Mouse (Mus musculus) CH12.LX (cell line): ENCODE measurements around the gene Sh3bgrl2. TPM values are rescaled to one million over a fixed set of nuclear protein-coding genes. Genes with fewer than 3 reads are reported as not detected.

Experiments
- DNase-seq: peaks from one replicate; pipeline ENCODE4 v3.0.0-alpha.2; 2013; ENCODE audit errors: extremely low read depth
- H3K27ac ChIP-seq: 2 replicates; pipeline ENCODE4 v1.5.1; 2012; ENCODE audit warnings: low read depth, mild to moderate bottlenecking, control low read depth, moderate library complexity; ENCODE audit not compliant: insufficient read depth
- H3K27me3 ChIP-seq: replicated peaks from 2 replicates; pipeline ENCODE3; 2012; ENCODE audit warnings: inconsistent platforms
- H3K36me3 ChIP-seq, 2 experiments: replicated peaks in 1 of 2; 2 replicates each; pipeline versions ENCODE3 to v1.6.1; 2012; ENCODE audit warnings: inconsistent platforms in 1 of 2, low read length in 1 of 2, mild to moderate bottlenecking in 1 of 2, mixed read lengths in 1 of 2, moderate library complexity in 1 of 2; ENCODE audit not compliant: control insufficient read depth in 1 of 2, insufficient read depth in 1 of 2
- H3K4me1 ChIP-seq, 2 experiments: 2 replicates each; pipeline ENCODE4 v1.6.1; 2012; ENCODE audit warnings: inconsistent platforms in 1 of 2, moderate library complexity in 1 of 2; ENCODE audit not compliant: insufficient read depth in 2 of 2, control insufficient read depth in 1 of 2
- H3K4me2 ChIP-seq: 2 replicates; pipeline ENCODE4 v1.6.1; 2012; ENCODE audit warnings: low read depth, mild to moderate bottlenecking, control low read depth; ENCODE audit not compliant: poor library complexity, insufficient read depth, severe bottlenecking
- H3K4me3 ChIP-seq, 3 experiments: fragments of 150-350 bp in 1 of 3; sonication (generic) in 1 of 3; replicated peaks in 1 of 3; 2 replicates each; pipeline versions ENCODE3 to v1.5.1; 2011 to 2012; ENCODE audit warnings: low read depth in 2 of 3, low read length in 2 of 3, mild to moderate bottlenecking in 2 of 3, moderate library complexity in 2 of 3, control low read depth in 1 of 3, improper control_type of control experiment in 1 of 3, inconsistent platforms in 1 of 3, mixed read lengths in 1 of 3; ENCODE audit not compliant: poor library complexity in 1 of 3
- H3K79me2 ChIP-seq: replicated peaks from 2 replicates; pipeline ENCODE4 v1.6.1; 2012; ENCODE audit warnings: mild to moderate bottlenecking, moderate library complexity; ENCODE audit not compliant: control insufficient read depth, poor library complexity, insufficient read depth, severe bottlenecking; ENCODE audit errors: extremely low read depth
- H3K9ac ChIP-seq: 2 replicates; pipeline ENCODE4 v1.6.1; 2012; ENCODE audit warnings: low read depth, mild to moderate bottlenecking, control low read depth, moderate library complexity; ENCODE audit not compliant: insufficient read depth
- H3K9me3 ChIP-seq: replicated peaks from 2 replicates; pipeline ENCODE3; 2012; ENCODE audit warnings: low read length, inconsistent platforms, mixed read lengths
- BHLHE40 ChIP-seq: IDR thresholded peaks from 2 replicates; pipeline ENCODE4 v1.6.1; 2011; ENCODE audit warnings: mild to moderate bottlenecking, low read depth, low read length, improper control_type of control experiment
- CHD2 ChIP-seq: IDR thresholded peaks from 2 replicates; pipeline ENCODE4 v1.6.1; 2011; ENCODE audit warnings: low read length, improper control_type of control experiment
- ELF1 ChIP-seq: IDR thresholded peaks from 2 replicates; pipeline ENCODE4 v1.6.1; 2014; ENCODE audit warnings: low read depth, mild to moderate bottlenecking, inconsistent platforms, low read length, improper control_type of control experiment
- EP300 ChIP-seq: IDR thresholded peaks from 2 replicates; pipeline ENCODE4 v1.6.1; 2011; ENCODE audit warnings: low read length, improper control_type of control experiment
- ETS1 ChIP-seq: conservative IDR thresholded peaks from 2 replicates; pipeline ENCODE4 v1.6.1; 2012; ENCODE audit warnings: low read depth, mild to moderate bottlenecking, inconsistent platforms, low read length, improper control_type of control experiment, moderate library complexity
- HCFC1 ChIP-seq: IDR thresholded peaks from 2 replicates; pipeline ENCODE4 v1.6.1; 2012; ENCODE audit warnings: low read depth, mild to moderate bottlenecking, inconsistent platforms, low read length, improper control_type of control experiment
- JUN ChIP-seq: IDR thresholded peaks from 2 replicates; pipeline ENCODE4 v1.6.1; 2011; ENCODE audit warnings: low read depth, mild to moderate bottlenecking, low read length, improper control_type of control experiment, moderate library complexity; ENCODE audit not compliant: insufficient read depth
- JUND ChIP-seq: conservative IDR thresholded peaks from 2 replicates; pipeline ENCODE4 v1.6.1; 2011; ENCODE audit warnings: low read depth, low read length, improper control_type of control experiment
- KAT2A ChIP-seq: IDR thresholded peaks from 2 replicates; pipeline ENCODE4 v1.6.1; 2012; ENCODE audit warnings: low read length, improper control_type of control experiment, inconsistent platforms; ENCODE audit not compliant: insufficient replicate concordance
- MAFK ChIP-seq: IDR thresholded peaks from 2 replicates; pipeline ENCODE4 v1.6.1; 2011; ENCODE audit warnings: low read length, improper control_type of control experiment; ENCODE audit not compliant: insufficient replicate concordance
- MAX ChIP-seq: IDR thresholded peaks from 2 replicates; pipeline ENCODE4 v1.6.1; 2011; ENCODE audit warnings: low read length, improper control_type of control experiment
- MXI1 ChIP-seq: IDR thresholded peaks from 2 replicates; pipeline ENCODE4 v1.6.1; 2011; ENCODE audit warnings: mild to moderate bottlenecking, low read depth, low read length, improper control_type of control experiment
- MYC ChIP-seq: IDR thresholded peaks from 2 replicates; pipeline ENCODE4 v1.6.1; 2011; ENCODE audit warnings: low read depth, mild to moderate bottlenecking, improper control_type of control experiment, low read length
- NELFE ChIP-seq: IDR thresholded peaks from 2 replicates; pipeline ENCODE4 v1.6.1; 2011; ENCODE audit warnings: low read depth, low read length, improper control_type of control experiment
- PAX5 ChIP-seq: IDR thresholded peaks from 2 replicates; pipeline ENCODE4 v1.6.1; 2012; ENCODE audit warnings: low read length, inconsistent platforms, mixed read lengths
- POLR2A ChIP-seq: IDR thresholded peaks from 2 replicates; pipeline ENCODE4 v1.6.1; 2011; ENCODE audit warnings: low read depth, mild to moderate bottlenecking, improper control_type of control experiment, low read length
- POLR2AphosphoS2 ChIP-seq: IDR thresholded peaks from 2 replicates; pipeline ENCODE4 v1.6.1; 2011; ENCODE audit warnings: low read depth, low read length, improper control_type of control experiment
- RAD21 ChIP-seq: IDR thresholded peaks from 2 replicates; pipeline ENCODE4 v1.6.1; 2011; ENCODE audit warnings: low read depth, mild to moderate bottlenecking, low read length, improper control_type of control experiment, moderate library complexity
- RCOR1 ChIP-seq: conservative IDR thresholded peaks from 2 replicates; pipeline ENCODE4 v1.6.1; 2012; ENCODE audit warnings: low read depth, mild to moderate bottlenecking, inconsistent platforms, low read length, improper control_type of control experiment
- TCF12 ChIP-seq: IDR thresholded peaks from 2 replicates; pipeline ENCODE4 v1.6.1; 2014; ENCODE audit warnings: low read depth, mild to moderate bottlenecking, inconsistent platforms, low read length, improper control_type of control experiment
- UBTF ChIP-seq: IDR thresholded peaks from 2 replicates; pipeline ENCODE4 v1.6.1; 2012; ENCODE audit warnings: low read depth, mild to moderate bottlenecking, inconsistent platforms, low read length, improper control_type of control experiment, moderate library complexity
- USF1 ChIP-seq: IDR thresholded peaks from 2 replicates; pipeline ENCODE4 v1.6.1; 2014; ENCODE audit warnings: low read depth, mild to moderate bottlenecking, inconsistent platforms, low read length, improper control_type of control experiment
- ZC3H11A ChIP-seq: IDR thresholded peaks from 2 replicates; pipeline ENCODE4 v1.6.1; 2012; ENCODE audit warnings: low read depth, mild to moderate bottlenecking, inconsistent platforms, low read length, improper control_type of control experiment
- ZKSCAN1 ChIP-seq: IDR thresholded peaks from 2 replicates; pipeline ENCODE4 v1.6.1; 2012; ENCODE audit warnings: low read depth, inconsistent platforms, low read length, improper control_type of control experiment, borderline replicate concordance
- ZNF384 ChIP-seq: IDR thresholded peaks from 2 replicates; pipeline ENCODE4 v1.6.1; 2012; ENCODE audit warnings: low read depth, low read length, improper control_type of control experiment, inconsistent platforms
- dilution Hi-C: fragments of 300-500 bp; cut with MboI; formaldehyde crosslinking; loops from 2 replicates; pipeline ENCODE4 v1.14.3; 2020; ENCODE audit warnings: low sequenced_read_pairs; ENCODE audit not compliant: extremely low pct_unique_long_range_greater_than_20kb, extremely low pct_ligation_motif_present
- in situ Hi-C: fragments of 300-500 bp; cut with MboI; formaldehyde crosslinking; loops from 3 replicates; pipeline ENCODE4 v1.14.3; 2019; ENCODE audit warnings: low sequenced_read_pairs, low pct_ligation_motif_present, low pct_unique_long_range_greater_than_20kb, mixed read lengths
- polyA plus RNA-seq: library from polyadenylated mRNA; unstranded; fragments of >175 nt; gene quantifications from 2 replicates; pipeline ENCODE4 v1.2.1, GENCODE M21; 2012; ENCODE audit warnings: low read depth; ENCODE audit not compliant: insufficient read length
- total RNA-seq, 2 experiments: library from RNA; depleted of rRNA; stranded (reverse); fragments of 300-350 nt in 1 of 2; fragments of >200 nt in 1 of 2; gene quantifications; 2 replicates each; pipeline ENCODE4 v1.2.3; 2012 to 2014

Gene Sh3bgrl2
- total and polyA plus RNA-seq, 3 experiments: 0.04 to 0.27 (median 0.11) TPM

DNA sequence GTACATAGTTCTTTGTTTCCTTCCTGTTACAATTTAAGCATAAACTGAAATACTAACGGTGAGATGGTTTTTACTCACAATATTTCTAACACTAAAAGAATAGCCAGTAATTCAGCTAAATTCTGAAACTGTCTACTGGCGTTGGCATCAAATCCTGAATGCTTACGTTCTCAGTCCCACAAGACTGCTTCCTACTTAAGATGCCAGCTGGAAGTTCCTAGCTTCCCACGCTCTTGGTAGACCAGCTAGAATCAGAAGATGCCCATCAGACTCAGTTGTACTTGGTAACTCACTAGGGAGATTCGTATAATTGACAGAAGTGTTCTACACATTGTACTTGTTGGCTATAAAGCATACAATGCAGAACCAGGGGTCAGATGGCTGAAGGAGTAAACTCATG is 98.6 kb downstream of the Sh3bgrl2 start:
- no peaks in the 10 kb centered on the region for H3K27me3 ChIP-seq
- no peaks in the 10 kb centered on the region for H3K9me3 ChIP-seq
- no peaks in the 10 kb centered on the region for H3K79me2 ChIP-seq
- no peak for TF ChIP-seq JUN
- no peak for TF ChIP-seq TCF12
- no peak for TF ChIP-seq EP300
- no peak for TF ChIP-seq ELF1
- TF ChIP-seq BHLHE40: no peak
- no peak for TF ChIP-seq JUND
- no peak for TF ChIP-seq USF1
- no peak for TF ChIP-seq MAFK
- no peak for TF ChIP-seq NELFE
- H3K4me1 ChIP-seq: peaks cover 9 to 36% of the 10 kb centered on the region in 2 experiments
- H3K4me3 ChIP-seq: no peak overlapping the region
- H3K36me3 ChIP-seq: no peaks in the 10 kb centered on the region
- in situ Hi-C loops (no loop called here), dilution Hi-C loops (no loop called here)
- H3K9ac ChIP-seq: no peak overlapping the region
- no peak overlapping the region for H3K4me2 ChIP-seq
- no peak overlapping the region for H3K27ac ChIP-seq
- DNase-seq: no peak

DNA sequence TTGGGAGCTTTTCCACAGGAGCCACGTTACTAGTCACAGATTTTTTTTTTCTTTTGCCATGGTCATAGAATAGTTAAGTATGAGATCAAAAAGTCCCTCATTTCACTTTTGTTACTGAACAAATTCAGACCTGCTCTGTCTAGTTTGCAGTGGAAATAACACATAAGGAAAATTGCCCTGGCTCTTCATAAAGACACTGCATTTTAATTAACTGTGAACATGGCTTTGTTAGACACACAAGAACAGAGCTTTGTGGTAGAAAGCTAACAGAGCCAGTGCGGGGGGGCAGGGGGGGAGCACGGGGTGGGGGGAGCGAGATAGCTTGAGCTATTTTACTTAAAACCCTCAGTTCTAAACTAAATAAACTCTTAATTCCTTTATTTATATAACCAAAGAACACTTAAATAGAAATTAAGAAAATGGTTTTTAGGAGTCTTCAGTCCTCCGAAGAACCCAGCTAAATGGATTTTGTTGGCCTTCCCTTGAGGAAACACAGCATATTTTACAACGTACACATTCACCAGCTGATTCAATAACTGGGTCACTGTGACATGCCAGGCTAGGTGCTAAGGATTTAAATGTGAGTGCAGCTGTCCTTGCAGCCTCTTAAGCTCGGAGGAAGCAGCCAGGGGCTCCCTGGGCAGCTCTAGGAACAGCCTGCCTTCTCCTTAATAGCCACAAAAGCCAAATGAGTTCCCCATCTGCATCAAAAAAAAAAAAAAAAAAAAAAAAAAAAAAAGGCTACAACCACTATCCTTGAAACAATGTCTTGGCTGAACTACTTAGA is 100.0 kb downstream of the Sh3bgrl2 start:
- DNase-seq: no peak
- peaks cover 9 to 40% of the 10 kb centered on the region in 2 experiments for H3K4me1 ChIP-seq
- H3K27me3 ChIP-seq: no peaks in the 10 kb centered on the region
- H3K79me2 ChIP-seq: no peaks in the 10 kb centered on the region
- H3K4me2 ChIP-seq: no peak overlapping the region
- TF ChIP-seq ZNF384: peak; percentile 68
- no peak for TF ChIP-seq ZC3H11A
- no peak overlapping the region for H3K9ac ChIP-seq
- dilution Hi-C loops: no loop called here
- H3K4me3 ChIP-seq: no peak overlapping the region
- no peak overlapping the region for H3K27ac ChIP-seq
- no peaks in the 10 kb centered on the region for H3K9me3 ChIP-seq
- in situ Hi-C loops: no loop called here
- H3K36me3 ChIP-seq: no peaks in the 10 kb centered on the region

DNA sequence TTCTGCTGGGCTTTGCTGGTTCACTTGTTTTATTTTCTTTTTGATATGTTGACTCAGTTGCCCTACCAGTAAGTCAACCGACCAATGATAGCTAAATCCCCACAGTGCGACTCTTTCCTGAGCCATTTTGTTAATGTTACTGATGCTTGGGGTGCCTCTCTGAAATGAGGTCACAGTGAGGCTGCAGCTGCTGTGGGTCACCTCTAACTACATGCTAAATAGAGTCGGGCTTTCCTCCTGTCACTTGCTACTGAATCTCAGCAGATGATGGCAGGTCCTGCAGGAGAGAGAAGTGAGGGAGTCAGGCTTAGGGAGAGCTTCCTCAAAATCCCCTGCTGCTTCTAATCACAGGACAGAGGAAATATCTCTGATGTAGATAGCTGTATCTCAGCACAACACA is 100.6 kb downstream of the Sh3bgrl2 start:
- dilution Hi-C loops (no loop called here), in situ Hi-C loops (no loop called here)
- no peaks in the 10 kb centered on the region for H3K9me3 ChIP-seq
- H3K36me3 ChIP-seq: no peaks in the 10 kb centered on the region
- H3K4me1 ChIP-seq: peaks cover 9 to 36% of the 10 kb centered on the region in 2 experiments
- H3K27ac ChIP-seq: no peak overlapping the region
- no peak for DNase-seq
- no peaks in the 10 kb centered on the region for H3K79me2 ChIP-seq
- H3K9ac ChIP-seq: no peak overlapping the region
- TF ChIP-seq MAX (no peak), POLR2A (no peak), RAD21 (no peak), MYC (no peak), ETS1 (no peak), ZNF384 (no peak), CHD2 (no peak), RCOR1 (no peak), HCFC1 (no peak), MXI1 (no peak), JUN (no peak), PAX5 (no peak), BHLHE40 (no peak), ZKSCAN1 (no peak), UBTF (no peak), KAT2A (no peak), POLR2AphosphoS2 (no peak), JUND (no peak)
- H3K4me2 ChIP-seq: no peak overlapping the region
- no peak overlapping the region for H3K4me3 ChIP-seq
- H3K27me3 ChIP-seq: no peaks in the 10 kb centered on the region
